Mouse (Mus musculus) heart, embryonic 13.5 days (tissue): ENCODE results near the gene Pou4f2. TPM values are rescaled to one million over a fixed set of nuclear protein-coding genes. Genes with fewer than 3 reads are reported as not detected.

Source experiments
- ATAC-seq: fragments of 200-750 bp; cut with Nextera tagmentation; 2 replicates; pipeline ENCODE4 v1.8.0; 2017; ENCODE audit warnings: moderate TSS enrichment; ENCODE audit not compliant: insufficient number of reproducible peaks, low FRiP score, low TSS enrichment; ENCODE audit errors: extremely low read depth
- H3K27ac ChIP-seq: fragments of 300-500 bp; sonication (generic); replicated peaks from 2 replicates; pipeline ENCODE4 v1.5.1; 2015; ENCODE audit warnings: moderate library complexity, mild to moderate bottlenecking, inconsistent platforms
- H3K27me3 ChIP-seq: fragments of 300-500 bp; sonication (generic); replicated peaks from 2 replicates; pipeline ENCODE4 v1.6.1; 2015; ENCODE audit warnings: mild to moderate bottlenecking, inconsistent platforms
- H3K36me3 ChIP-seq: fragments of 300-500 bp; sonication (generic); 2 replicates; pipeline ENCODE4 v1.6.1; 2015; ENCODE audit warnings: mild to moderate bottlenecking, inconsistent platforms
- H3K4me1 ChIP-seq: fragments of 300-500 bp; sonication (generic); 2 replicates; pipeline ENCODE4 v1.6.1; 2015; ENCODE audit warnings: inconsistent platforms
- H3K4me2 ChIP-seq: fragments of 300-500 bp; sonication (generic); 2 replicates; pipeline ENCODE4 v1.6.1; 2015; ENCODE audit warnings: inconsistent platforms, mild to moderate bottlenecking, moderate library complexity
- H3K4me3 ChIP-seq: fragments of 300-500 bp; sonication (generic); 2 replicates; pipeline ENCODE4 v1.5.1; 2015; ENCODE audit warnings: moderate library complexity, mild to moderate bottlenecking, inconsistent platforms
- H3K9ac ChIP-seq: fragments of 300-500 bp; sonication (generic); 2 replicates; pipeline ENCODE4 v1.6.1; 2015; ENCODE audit warnings: inconsistent platforms, mild to moderate bottlenecking, moderate library complexity
- H3K9me3 ChIP-seq: fragments of 300-500 bp; sonication (generic); 2 replicates; pipeline ENCODE4 v1.6.1; 2016; ENCODE audit warnings: inconsistent platforms
- WGBS: fragments of 180-500 bp; shearing (Covaris S2); methylation state at CpG from one replicate; pipeline ENCODE4 v1.1.7; 2015; ENCODE audit warnings: mixed read lengths; 5-methylcytosine and 5-hydroxymethylcytosine counted together
- polyA plus RNA-seq: library from polyadenylated mRNA; unstranded; fragments of >200 nt; fragmentation: Nextera tagmentation; extraction: Ambion mirVana; gene quantifications from 2 replicates; pipeline ENCODE4 v1.2.1, GENCODE M21; 2015

The Pou4f2 gene
- not detected in 2 replicates for polyA plus RNA-seq

GRCm38 (mm10) chr8:78436071-78436651, at the start of gene Pou4f2:
Gene Pou4f2 (minus strand): TSS chr8:78436645.
- Histone ChIP-seq H3K4me3 (peak within 1 kb of the TSS; percentile 54), H3K4me2 (peak within 1 kb of the TSS; percentile 84), H3K27ac (no peak within 1 kb of the TSS), H3K36me3 (no peaks in the 10 kb centered on the region), H3K9me3 (no peaks in the 10 kb centered on the region), H3K4me1 (peaks cover 35% of the 10 kb centered on the region), H3K27me3 (peaks cover 96% of the 10 kb centered on the region), H3K9ac (no peak within 1 kb of the TSS)
- no peak for ATAC-seq
- 1% methylated on average over 54 of the region's 54 CpGs for WGBS

GRCm38 (mm10) chr8:78477051-78477829, 40.8 kb upstream of the Pou4f2 start:
- ATAC-seq, result no peak
- no peak overlapping the region for H3K27ac ChIP-seq
- 42% methylated on average over 6 of the region's 6 CpGs for WGBS
- no peaks in the 10 kb centered on the region for H3K9me3 ChIP-seq
- H3K4me3 ChIP-seq, result no peak overlapping the region
- no peak overlapping the region for H3K9ac ChIP-seq
- no peaks in the 10 kb centered on the region for H3K27me3 ChIP-seq
- H3K4me1 ChIP-seq, result no peaks in the 10 kb centered on the region
- H3K4me2 ChIP-seq, result no peak overlapping the region
- no peaks in the 10 kb centered on the region for H3K36me3 ChIP-seq

GRCm38 (mm10) chr8:78467889-78468288, 31.4 kb upstream of the Pou4f2 start:
- Histone ChIP-seq H3K4me1 (no peaks in the 10 kb centered on the region), H3K27ac (no peak overlapping the region), H3K9me3 (no peaks in the 10 kb centered on the region), H3K4me2 (no peak overlapping the region), H3K9ac (no peak overlapping the region), H3K4me3 (no peak overlapping the region), H3K27me3 (no peaks in the 10 kb centered on the region), H3K36me3 (no peaks in the 10 kb centered on the region)
- ATAC-seq, result no peak
- whole genome bisulfite sequencing, result 84% methylated on average over 2 of the region's 2 CpGs

GRCm38 (mm10) chr8:78463941-78464340, 27.5 kb upstream of the Pou4f2 start:
- no peak for ATAC-seq
- 75% methylated on average over 2 of the region's 2 CpGs for WGBS
- no peaks in the 10 kb centered on the region for H3K4me1 ChIP-seq

GRCm38 (mm10) chr8:78456441-78456840, 20.0 kb upstream of the Pou4f2 start:
- Histone ChIP-seq H3K9me3 (no peaks in the 10 kb centered on the region), H3K4me3 (no peak overlapping the region), H3K27ac (no peak overlapping the region), H3K9ac (no peak overlapping the region), H3K4me1 (no peaks in the 10 kb centered on the region), H3K36me3 (no peaks in the 10 kb centered on the region), H3K4me2 (no peak overlapping the region), H3K27me3 (no peaks in the 10 kb centered on the region)
- 74% methylated on average over 3 of the region's 3 CpGs for WGBS
- ATAC-seq, result no peak

More at GRCm38 (mm10) chr8:78463941-78464340, 27.5 kb upstream of the Pou4f2 start:
- H3K27ac ChIP-seq, result no peak overlapping the region
- no peak overlapping the region for H3K4me3 ChIP-seq
- H3K9me3 ChIP-seq, result no peaks in the 10 kb centered on the region
- H3K36me3 ChIP-seq, result no peaks in the 10 kb centered on the region
- no peaks in the 10 kb centered on the region for H3K27me3 ChIP-seq
- no peak overlapping the region for H3K4me2 ChIP-seq
- no peak overlapping the region for H3K9ac ChIP-seq

GRCm38 (mm10) chr8:78442781-78443180, 6.3 kb upstream of the Pou4f2 start:
- Histone ChIP-seq H3K4me2 (no peak overlapping the region), H3K4me1 (peaks cover 3% of the 10 kb centered on the region), H3K27ac (no peak overlapping the region), H3K9me3 (no peaks in the 10 kb centered on the region), H3K9ac (no peak overlapping the region), H3K36me3 (no peaks in the 10 kb centered on the region), H3K4me3 (no peak overlapping the region), H3K27me3 (peaks cover 58% of the 10 kb centered on the region)
- ATAC-seq, result no peak
- WGBS, result 75% methylated on average over 1 of the region's 1 CpGs

GRCm38 (mm10) chr8:78438121-78438520, 1.7 kb upstream of the Pou4f2 start:
- under 1% methylated on average over 18 of the region's 18 CpGs for WGBS
- peak overlapping the region; percentile 54 for H3K4me3 ChIP-seq
- ATAC-seq, result no peak

GRCm38 (mm10) chr8:78437140-78438045, 948 bp upstream of the Pou4f2 start:
- ATAC-seq, result no peak
- WGBS, result 5% methylated on average over 32 of the region's 32 CpGs
- H3K9ac ChIP-seq, result no peak overlapping the region

More at GRCm38 (mm10) chr8:78438121-78438520, 1.7 kb upstream of the Pou4f2 start:
- Histone ChIP-seq H3K27ac (no peak overlapping the region), H3K9ac (no peak overlapping the region), H3K4me1 (peaks cover 35% of the 10 kb centered on the region), H3K36me3 (no peaks in the 10 kb centered on the region), H3K9me3 (no peaks in the 10 kb centered on the region), H3K4me2 (peak overlapping the region; percentile 58), H3K27me3 (peaks cover 96% of the 10 kb centered on the region)

GRCm38 (mm10) chr8:78436661-78437060, 216 bp upstream of the Pou4f2 start:
- no peak overlapping the region for H3K27ac ChIP-seq
- under 1% methylated on average over 17 of the region's 25 CpGs for WGBS
- H3K4me1 ChIP-seq, result peaks cover 35% of the 10 kb centered on the region
- H3K9ac ChIP-seq, result no peak overlapping the region
- H3K36me3 ChIP-seq, result no peaks in the 10 kb centered on the region
- peaks cover 96% of the 10 kb centered on the region for H3K27me3 ChIP-seq
- peak overlapping the region; percentile 54 for H3K4me3 ChIP-seq
- H3K9me3 ChIP-seq, result no peaks in the 10 kb centered on the region
- ATAC-seq, result no peak
- peak overlapping the region; percentile 84 for H3K4me2 ChIP-seq

More at GRCm38 (mm10) chr8:78437140-78438045, 948 bp upstream of the Pou4f2 start:
- H3K9me3 ChIP-seq, result no peaks in the 10 kb centered on the region
- no peak overlapping the region for H3K27ac ChIP-seq
- H3K27me3 ChIP-seq, result peaks cover 96% of the 10 kb centered on the region
- no peaks in the 10 kb centered on the region for H3K36me3 ChIP-seq
- peaks cover 35% of the 10 kb centered on the region for H3K4me1 ChIP-seq
- H3K4me2 ChIP-seq, result peak overlapping the region; percentile 84
- peak overlapping the region; percentile 54 for H3K4me3 ChIP-seq

GRCm38 (mm10) chr8:78435624-78435960, 853 bp downstream of the Pou4f2 start:
- Histone ChIP-seq H3K4me2 (peak overlapping the region; percentile 84), H3K9ac (no peak overlapping the region), H3K4me1 (peaks cover 35% of the 10 kb centered on the region), H3K4me3 (peak overlapping the region; percentile 54), H3K36me3 (no peaks in the 10 kb centered on the region), H3K9me3 (no peaks in the 10 kb centered on the region), H3K27ac (no peak overlapping the region), H3K27me3 (peaks cover 93% of the 10 kb centered on the region)
- ATAC-seq, result no peak
- 1% methylated on average over 18 of the region's 18 CpGs for WGBS
